Mouse (Mus musculus) liver, postnatal 0 days (tissue): ENCODE measurements around the gene Dok1. TPM values are rescaled to one million over a fixed set of nuclear protein-coding genes. Genes with fewer than 3 reads are reported as not detected.

ENCODE experiments used
- ATAC-seq: fragments of 200-750 bp; cut with Nextera tagmentation; 2 replicates; pipeline ENCODE4 v1.8.0; 2017; ENCODE audit warnings: mild to moderate bottlenecking, moderate library complexity
- DNase-seq: peaks from one replicate; pipeline ENCODE4 v3.0.0-alpha.2; 2016
- H3K27ac ChIP-seq: fragments of 300-500 bp; sonication (generic); 2 replicates; pipeline ENCODE4 v1.5.1; 2014; ENCODE audit warnings: antibody characterized with exemption, moderate library complexity, mild to moderate bottlenecking, low read depth
- H3K27me3 ChIP-seq: fragments of 300-500 bp; sonication (generic); 2 replicates; pipeline ENCODE4 v1.6.1; 2014; ENCODE audit warnings: low read length, control low read depth, mixed read lengths; ENCODE audit not compliant: insufficient read depth
- H3K36me3 ChIP-seq: fragments of 300-500 bp; sonication (generic); replicated peaks from 2 replicates; pipeline ENCODE4 v1.6.1; 2014; ENCODE audit warnings: mild to moderate bottlenecking, control low read depth, low read length, moderate library complexity, mixed read lengths; ENCODE audit not compliant: insufficient read depth
- H3K4me1 ChIP-seq: fragments of 300-500 bp; sonication (generic); 2 replicates; pipeline ENCODE4 v1.6.1; 2014; ENCODE audit warnings: antibody characterized with exemption, mild to moderate bottlenecking, control low read depth; ENCODE audit not compliant: insufficient read depth
- H3K4me2 ChIP-seq: fragments of 300-500 bp; sonication (generic); 2 replicates; pipeline ENCODE4 v1.6.1; 2014; ENCODE audit warnings: low read depth, mild to moderate bottlenecking, low read length, moderate library complexity, mixed read lengths
- H3K4me3 ChIP-seq: fragments of 300-500 bp; sonication (generic); 2 replicates; pipeline ENCODE4 v1.5.1; 2014; ENCODE audit warnings: low read depth, low read length
- H3K9ac ChIP-seq: fragments of 300-500 bp; sonication (generic); replicated peaks from 2 replicates; pipeline ENCODE4 v1.6.1; 2014; ENCODE audit warnings: mild to moderate bottlenecking, moderate library complexity
- H3K9me3 ChIP-seq: fragments of 300-500 bp; sonication (generic); 2 replicates; pipeline ENCODE4 v1.6.1; 2016; ENCODE audit warnings: mild to moderate bottlenecking, control low read depth, low read length, mixed read lengths
- CTCF ChIP-seq: sonication (generic); IDR thresholded peaks from 2 replicates; pipeline ENCODE4 v1.5.1; 2016; ENCODE audit warnings: antibody characterized with exemption, low read depth
- EP300 ChIP-seq: IDR thresholded peaks from 2 replicates; pipeline ENCODE4 v1.6.1; 2016; ENCODE audit warnings: antibody characterized with exemption, low read depth, mild to moderate bottlenecking
- WGBS: fragments of 180-500 bp; shearing (Covaris S2); extraction: QIAGEN DNeasy Blood & Tissue Kit; methylation state at CpG from one replicate; pipeline ENCODE4 v1.1.7; 2014; ENCODE audit not compliant: insufficient replicate concordance; 5-methylcytosine and 5-hydroxymethylcytosine counted together
- polyA plus RNA-seq: library from polyadenylated mRNA; unstranded; fragments of >200 nt; fragmentation: Nextera tagmentation; extraction: Ambion mirVana; gene quantifications from 2 replicates; pipeline ENCODE4 v1.2.1, GENCODE M21; 2015

The Dok1 gene
- polyA plus RNA-seq = 11.3 and 11.8 TPM in 2 replicates

GRCm38 (mm10) chr6:83033249-83034185 lies at the start of gene Dok1, which contains the start of gene Loxl3:
Gene Dok1 (minus strand): TSS chr6:83033471.
Gene Loxl3 (plus strand): TSS chr6:83034173.
- TF ChIP-seq EP300 (no peak), CTCF (no peak)
- Histone ChIP-seq H3K4me3 (peak within 1 kb of the TSS; percentile 80), H3K27ac (peak within 1 kb of the TSS; percentile 86), H3K9me3 (no peaks in the 10 kb centered on the region), H3K4me2 (peak within 1 kb of the TSS; percentile 91), H3K36me3 (peaks cover 14% of the 10 kb centered on the region), H3K9ac (peak within 1 kb of the TSS; percentile 82), H3K27me3 (peaks cover 16% of the 10 kb centered on the region), H3K4me1 (peaks cover 27% of the 10 kb centered on the region)
- peak; percentile 85 for DNase-seq
- ATAC-seq = peak; percentile 87
- WGBS = 3% methylated on average over 51 of the region's 51 CpGs

GRCm38 (mm10) chr6:83080210-83080609 lies 46.9 kb upstream of the Dok1 start:
- H3K27me3 ChIP-seq = peaks cover 34% of the 10 kb centered on the region
- no peaks in the 10 kb centered on the region for H3K9me3 ChIP-seq
- H3K4me3 ChIP-seq = no peak overlapping the region
- no peak overlapping the region for H3K9ac ChIP-seq
- DNase-seq (no peak), ATAC-seq (no peak)
- peaks cover 22% of the 10 kb centered on the region for H3K4me1 ChIP-seq
- no peak overlapping the region for H3K4me2 ChIP-seq
- WGBS = 79% methylated on average over 5 of the region's 5 CpGs
- TF ChIP-seq CTCF (no peak), EP300 (no peak)
- H3K27ac ChIP-seq = no peak overlapping the region
- H3K36me3 ChIP-seq = peaks cover 2% of the 10 kb centered on the region; the same call in 1 of the 2 replicates

- Histone ChIP-seq H3K9ac (peak overlapping the region; percentile 84), H3K4me3 (peak overlapping the region; percentile 91), H3K9me3 (no peaks in the 10 kb centered on the region), H3K27ac (peak overlapping the region; percentile 82), H3K4me1 (peaks cover 18% of the 10 kb centered on the region), H3K27me3 (peaks cover 30% of the 10 kb centered on the region), H3K4me2 (peak overlapping the region; percentile 99), H3K36me3 (peaks cover 2% of the 10 kb centered on the region; the same call in 1 of the 2 replicates)
- ATAC-seq (peak; percentile 94), DNase-seq (peak; percentile 100)
- peak; percentile 74 for TF ChIP-seq CTCF
- TF ChIP-seq EP300 = no peak
- under 1% methylated on average over 46 of the region's 46 CpGs for WGBS
Measured at GRCm38 (mm10) chr6:83078324-83078858, 45.1 kb upstream of the Dok1 start.

GRCm38 (mm10) chr6:83077630-83078323 lies 44.5 kb upstream of the Dok1 start, which contains the start of gene Pcgf1:
Gene Pcgf1 (plus strand): TSS chr6:83077869.
- H3K4me2 ChIP-seq = peak within 1 kb of the TSS; percentile 99
- peak; percentile 55 for DNase-seq
- TF ChIP-seq EP300 (no peak), CTCF (no peak)
- peak within 1 kb of the TSS; percentile 91 for H3K4me3 ChIP-seq
- peak; percentile 26 for ATAC-seq
- peaks cover 33% of the 10 kb centered on the region for H3K27me3 ChIP-seq
- peaks cover 2% of the 10 kb centered on the region; the same call in 1 of the 2 replicates for H3K36me3 ChIP-seq
- peak within 1 kb of the TSS; percentile 82 for H3K27ac ChIP-seq
- H3K9ac ChIP-seq = peak within 1 kb of the TSS; percentile 84
- peaks cover 18% of the 10 kb centered on the region for H3K4me1 ChIP-seq
- WGBS = under 1% methylated on average over 54 of the region's 54 CpGs
- no peaks in the 10 kb centered on the region for H3K9me3 ChIP-seq

- Histone ChIP-seq H3K9me3 (no peaks in the 10 kb centered on the region), H3K4me3 (no peak overlapping the region), H3K27me3 (peaks cover 59% of the 10 kb centered on the region), H3K27ac (no peak overlapping the region), H3K4me2 (no peak overlapping the region), H3K4me1 (peaks cover 17% of the 10 kb centered on the region), H3K36me3 (no peaks in the 10 kb centered on the region; the same call in 1 of the 2 replicates), H3K9ac (no peak overlapping the region)
- no peak for TF ChIP-seq EP300
- TF ChIP-seq CTCF = peak; percentile 51
- 19% methylated on average over 2 of the region's 2 CpGs for WGBS
- DNase-seq (no peak), ATAC-seq (no peak)
Measured at GRCm38 (mm10) chr6:83074979-83075378, 41.7 kb upstream of the Dok1 start.

- Histone ChIP-seq H3K36me3 (no peaks in the 10 kb centered on the region), H3K27me3 (peaks cover 93% of the 10 kb centered on the region), H3K4me1 (peaks cover 10% of the 10 kb centered on the region), H3K9me3 (no peaks in the 10 kb centered on the region), H3K4me3 (no peak overlapping the region), H3K4me2 (no peak overlapping the region), H3K27ac (no peak overlapping the region), H3K9ac (no peak overlapping the region)
- 2% methylated on average over 21 of the region's 24 CpGs for WGBS
- TF ChIP-seq EP300 = no peak
- no peak for TF ChIP-seq CTCF
- DNase-seq (no peak), ATAC-seq (no peak)
Measured at GRCm38 (mm10) chr6:83071220-83071619, 37.9 kb upstream of the Dok1 start.
